Mouse (Mus musculus) G1E (cell line): ENCODE results near the gene Myo16.

ENCODE experiments used
- CTCF ChIP-seq: IDR thresholded peaks from 2 replicates; pipeline ENCODE4 v1.5.1; 2012; ENCODE audit warnings: low read depth, low read length, inconsistent platforms, mixed read lengths
- GATA1 ChIP-seq: IDR thresholded peaks from 2 replicates; pipeline ENCODE4 v1.6.1; 2012; ENCODE audit warnings: borderline replicate concordance, low read length, inconsistent platforms, mixed read lengths
- GATA2 ChIP-seq: IDR thresholded peaks from 2 replicates; pipeline ENCODE4 v1.6.1; 2012; ENCODE audit warnings: low read depth, low read length, inconsistent platforms, borderline replicate concordance
- POLR2AphosphoS5 ChIP-seq: IDR thresholded peaks from 2 replicates; pipeline ENCODE4 v1.6.1; 2012; ENCODE audit warnings: low read depth, low read length, inconsistent platforms; ENCODE audit not compliant: insufficient replicate concordance
- TAL1 ChIP-seq: conservative IDR thresholded peaks from 2 replicates; pipeline ENCODE4 v1.6.1; 2012; ENCODE audit warnings: low read depth, low read length, inconsistent platforms, mixed read lengths

DNA sequence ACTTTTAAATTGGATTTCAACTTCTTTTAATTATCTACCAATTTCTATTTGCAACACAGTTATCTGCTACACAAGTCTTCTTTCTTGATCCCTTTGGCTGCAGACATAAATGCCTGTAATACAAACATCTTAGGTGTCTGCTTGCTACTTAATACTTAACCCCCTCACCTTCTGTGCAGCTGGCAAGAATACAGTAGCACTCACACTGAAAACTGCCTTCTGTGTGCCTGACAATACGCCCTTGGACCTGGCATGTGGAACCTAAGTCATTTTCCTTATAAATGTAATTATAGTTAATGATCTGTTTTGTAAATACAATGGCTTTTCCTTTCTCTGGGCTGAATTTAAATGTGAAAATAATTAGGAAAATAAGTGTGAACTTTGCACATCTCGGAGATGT lies 17.6 kb downstream of the Myo16 start:
- no peak for TF ChIP-seq GATA1
- no peak for TF ChIP-seq POLR2AphosphoS5
- TF ChIP-seq CTCF = no peak
- TF ChIP-seq TAL1 = no peak
- TF ChIP-seq GATA2 = no peak
